Mouse (Mus musculus) hindbrain, embryonic 13.5 days (tissue): ENCODE measurements at regions not wholly inside any gene's neighbourhood (a gene's known extent, or its start where the extent isn't known, plus 50 kb on each side); places are given as distances from the start of the nearest gene placed in this dataset.

Experiments used
- ATAC-seq: fragments of 200-750 bp; cut with Nextera tagmentation; 2 replicates; pipeline ENCODE4 v1.8.0; 2017; ENCODE audit warnings: moderate TSS enrichment; ENCODE audit not compliant: low FRiP score
- H3K27ac ChIP-seq: fragments of 300-500 bp; sonication (generic); 2 replicates; pipeline ENCODE4 v1.5.1; 2015; ENCODE audit warnings: inconsistent platforms, mild to moderate bottlenecking, moderate library complexity
- H3K27me3 ChIP-seq: fragments of 300-500 bp; sonication (generic); 2 replicates; pipeline ENCODE4 v1.6.1; 2015; ENCODE audit warnings: mild to moderate bottlenecking, inconsistent platforms
- H3K36me3 ChIP-seq: fragments of 300-500 bp; sonication (generic); 2 replicates; pipeline ENCODE4 v1.6.1; 2015; ENCODE audit warnings: mild to moderate bottlenecking, inconsistent platforms
- H3K4me1 ChIP-seq: fragments of 300-500 bp; sonication (generic); replicated peaks from 2 replicates; pipeline ENCODE4 v1.6.1; 2015; ENCODE audit warnings: inconsistent platforms
- H3K4me2 ChIP-seq: fragments of 300-500 bp; sonication (generic); 2 replicates; pipeline ENCODE4 v1.6.1; 2015; ENCODE audit warnings: inconsistent platforms, mild to moderate bottlenecking, moderate library complexity
- H3K4me3 ChIP-seq: fragments of 300-500 bp; sonication (generic); 2 replicates; pipeline ENCODE4 v1.5.1; 2015; ENCODE audit warnings: mild to moderate bottlenecking, inconsistent platforms
- H3K9ac ChIP-seq: fragments of 300-500 bp; sonication (generic); 2 replicates; pipeline ENCODE4 v1.6.1; 2015; ENCODE audit warnings: mild to moderate bottlenecking, inconsistent platforms
- H3K9me3 ChIP-seq: fragments of 300-500 bp; sonication (generic); 2 replicates; pipeline ENCODE4 v1.6.1; 2016; ENCODE audit warnings: inconsistent platforms
- WGBS: fragments of 180-500 bp; shearing (Covaris S2); methylation state at CpG from one replicate; pipeline ENCODE4 v1.1.7; 2015; 5-methylcytosine and 5-hydroxymethylcytosine counted together

- no peaks in the 10 kb centered on the region for H3K27me3 ChIP-seq
- WGBS = 74% methylated on average over 2 of the region's 2 CpGs
- no peak overlapping the region for H3K27ac ChIP-seq
- no peaks in the 10 kb centered on the region for H3K36me3 ChIP-seq
- H3K4me1 ChIP-seq = no peaks in the 10 kb centered on the region
- no peak overlapping the region for H3K4me2 ChIP-seq
- no peak overlapping the region for H3K9ac ChIP-seq
- no peak for ATAC-seq
- H3K4me3 ChIP-seq = no peak overlapping the region
- H3K9me3 ChIP-seq = no peaks in the 10 kb centered on the region
These were observed 200.8 kb downstream of the Rap2a start for GRCm38 (mm10) chr14:120679072-120679471.

GRCm38 (mm10) chr14:120680272-120680671 is 202.0 kb downstream of the Rap2a start:
- Histone ChIP-seq H3K9ac (no peak overlapping the region), H3K36me3 (no peaks in the 10 kb centered on the region), H3K27ac (no peak overlapping the region), H3K9me3 (no peaks in the 10 kb centered on the region), H3K4me3 (no peak overlapping the region), H3K4me2 (no peak overlapping the region), H3K27me3 (no peaks in the 10 kb centered on the region), H3K4me1 (no peaks in the 10 kb centered on the region)
- WGBS = 92% methylated on average over 2 of the region's 2 CpGs
- ATAC-seq = no peak

GRCm38 (mm10) chr14:120685263-120685662 is 207.0 kb downstream of the Rap2a start:
- Histone ChIP-seq H3K9me3 (no peaks in the 10 kb centered on the region), H3K4me1 (no peaks in the 10 kb centered on the region), H3K36me3 (no peaks in the 10 kb centered on the region), H3K4me2 (no peak overlapping the region), H3K9ac (no peak overlapping the region), H3K27ac (0 out of 2 replicates have a peak overlapping the region, but pooled peaks have one; percentile 5), H3K4me3 (no peak overlapping the region), H3K27me3 (no peaks in the 10 kb centered on the region)
- ATAC-seq = no peak
- WGBS = 82% methylated on average over 4 of the region's 4 CpGs

- no peak for ATAC-seq
- Histone ChIP-seq H3K4me3 (no peak overlapping the region), H3K27me3 (no peaks in the 10 kb centered on the region), H3K9ac (no peak overlapping the region), H3K4me1 (no peaks in the 10 kb centered on the region), H3K36me3 (no peaks in the 10 kb centered on the region), H3K4me2 (no peak overlapping the region), H3K9me3 (no peaks in the 10 kb centered on the region), H3K27ac (0 out of 2 replicates have a peak overlapping the region, but pooled peaks have one; percentile 5)
- 88% methylated on average over 7 of the region's 7 CpGs for WGBS
These were observed 207.6 kb downstream of the Rap2a start for GRCm38 (mm10) chr14:120685877-120686276.

GRCm38 (mm10) chr14:120686751-120687150 is 208.5 kb downstream of the Rap2a start:
- Histone ChIP-seq H3K9ac (no peak overlapping the region), H3K4me3 (no peak overlapping the region), H3K27ac (no peak overlapping the region), H3K4me2 (no peak overlapping the region), H3K9me3 (no peaks in the 10 kb centered on the region), H3K4me1 (no peaks in the 10 kb centered on the region), H3K36me3 (no peaks in the 10 kb centered on the region), H3K27me3 (no peaks in the 10 kb centered on the region)
- WGBS = 81% methylated on average over 4 of the region's 4 CpGs
- ATAC-seq = no peak

- WGBS = 88% methylated on average over 4 of the region's 4 CpGs
- no peak overlapping the region for H3K4me2 ChIP-seq
These were observed 211.6 kb upstream of the Ipo5 start for GRCm38 (mm10) chr14:120699378-120699777.

GRCm38 (mm10) chr14:120705301-120705801 is 205.7 kb upstream of the Ipo5 start:
- Histone ChIP-seq H3K4me1 (no peaks in the 10 kb centered on the region), H3K4me3 (no peak overlapping the region), H3K27ac (no peak overlapping the region), H3K9ac (no peak overlapping the region), H3K9me3 (no peaks in the 10 kb centered on the region), H3K27me3 (no peaks in the 10 kb centered on the region), H3K4me2 (no peak overlapping the region), H3K36me3 (no peaks in the 10 kb centered on the region)
- no peak for ATAC-seq
- 80% methylated on average over 4 of the region's 4 CpGs for WGBS

More at GRCm38 (mm10) chr14:120699378-120699777, 211.6 kb upstream of the Ipo5 start:
- H3K9me3 ChIP-seq = no peaks in the 10 kb centered on the region
- no peaks in the 10 kb centered on the region for H3K36me3 ChIP-seq
- H3K4me1 ChIP-seq = no peaks in the 10 kb centered on the region
- no peak overlapping the region for H3K4me3 ChIP-seq
- ATAC-seq = no peak
- H3K27ac ChIP-seq = no peak overlapping the region
- no peaks in the 10 kb centered on the region for H3K27me3 ChIP-seq
- no peak overlapping the region for H3K9ac ChIP-seq

- no peaks in the 10 kb centered on the region for H3K4me1 ChIP-seq
- WGBS = 92% methylated on average over 4 of the region's 4 CpGs
- no peaks in the 10 kb centered on the region for H3K36me3 ChIP-seq
- H3K27ac ChIP-seq = no peak overlapping the region
- no peak overlapping the region for H3K9ac ChIP-seq
- H3K27me3 ChIP-seq = no peaks in the 10 kb centered on the region
- H3K9me3 ChIP-seq = no peaks in the 10 kb centered on the region
- H3K4me2 ChIP-seq = no peak overlapping the region
- no peak overlapping the region for H3K4me3 ChIP-seq
- no peak for ATAC-seq
These were observed 200.2 kb upstream of the Ipo5 start for GRCm38 (mm10) chr14:120710782-120711181.

- peaks cover 13% of the 10 kb centered on the region; the same call in 1 of the 2 replicates for H3K4me1 ChIP-seq
- H3K4me3 ChIP-seq = no peak overlapping the region
- 78% methylated on average over 20 of the region's 20 CpGs for WGBS
- H3K9ac ChIP-seq = no peak overlapping the region
- H3K4me2 ChIP-seq = no peak overlapping the region
- no peak for ATAC-seq
- H3K36me3 ChIP-seq = no peaks in the 10 kb centered on the region
- H3K9me3 ChIP-seq = no peaks in the 10 kb centered on the region
- H3K27ac ChIP-seq = no peak overlapping the region
- H3K27me3 ChIP-seq = no peaks in the 10 kb centered on the region
These were observed 190.3 kb upstream of the Ipo5 start for GRCm38 (mm10) chr14:120720464-120721445.

GRCm38 (mm10) chr14:120721593-120722461 is 189.2 kb upstream of the Ipo5 start:
- peak; percentile 68; the same call in 1 of the 2 replicates for ATAC-seq
- Histone ChIP-seq H3K36me3 (no peaks in the 10 kb centered on the region), H3K4me3 (no peak overlapping the region), H3K9me3 (no peaks in the 10 kb centered on the region), H3K9ac (no peak overlapping the region), H3K27me3 (no peaks in the 10 kb centered on the region), H3K27ac (no peak overlapping the region), H3K4me2 (no peak overlapping the region), H3K4me1 (peaks cover 13% of the 10 kb centered on the region; the same call in 1 of the 2 replicates)
- 39% methylated on average over 6 of the region's 6 CpGs for WGBS

- Histone ChIP-seq H3K27ac (no peak overlapping the region), H3K4me2 (no peak overlapping the region), H3K9me3 (no peaks in the 10 kb centered on the region), H3K27me3 (no peaks in the 10 kb centered on the region), H3K4me3 (no peak overlapping the region), H3K4me1 (peaks cover 13% of the 10 kb centered on the region; the same call in 1 of the 2 replicates), H3K9ac (no peak overlapping the region), H3K36me3 (no peaks in the 10 kb centered on the region)
- 71% methylated on average over 6 of the region's 6 CpGs for WGBS
- no peak for ATAC-seq
These were observed 188.4 kb upstream of the Ipo5 start for GRCm38 (mm10) chr14:120722546-120723112.

GRCm38 (mm10) chr14:120728107-120728506 is 182.9 kb upstream of the Ipo5 start:
- no peak for ATAC-seq
- Histone ChIP-seq H3K4me1 (peaks cover 7% of the 10 kb centered on the region; the same call in 1 of the 2 replicates), H3K9me3 (no peaks in the 10 kb centered on the region), H3K4me3 (no peak overlapping the region), H3K27ac (no peak overlapping the region), H3K9ac (no peak overlapping the region), H3K36me3 (no peaks in the 10 kb centered on the region), H3K27me3 (no peaks in the 10 kb centered on the region), H3K4me2 (no peak overlapping the region)
- WGBS = 86% methylated on average over 10 of the region's 10 CpGs
